Mouse (Mus musculus): ENCODE measurements around the gene Fam172a.

DNA sequence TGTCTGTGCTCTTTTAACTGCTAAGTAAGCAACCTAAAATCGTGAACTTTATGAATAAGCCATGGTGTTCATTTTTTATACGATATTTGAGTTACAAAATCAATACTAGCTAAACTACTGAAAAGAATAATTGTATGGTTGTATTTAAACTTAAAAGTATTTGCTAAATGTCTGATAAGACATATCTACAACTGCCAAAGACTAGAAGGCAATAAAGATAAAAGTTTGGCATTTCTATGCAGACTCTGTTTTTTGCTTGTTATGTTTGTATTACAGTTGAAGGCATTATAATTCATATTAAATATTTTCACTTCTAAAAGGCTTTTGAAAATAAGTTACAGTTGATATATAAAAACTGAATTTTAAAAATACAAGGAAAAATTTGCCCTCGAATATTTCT is 274.4 kb downstream of the Fam172a start:
- no peak for TF ChIP-seq CTCF (IDR thresholded peaks at IDR 0.05; ENCODE audit: extremely low read depth, insufficient read length, insufficient replicate concordance, low read depth, low read length)
- no peak for TF ChIP-seq POLR2A (IDR thresholded peaks at IDR 0.05; ENCODE audit: low read depth, low read length)

Measured in small intestine, adult 2 months (tissue).